Mouse (Mus musculus) bone marrow, adult 2 months (tissue): ENCODE data around the gene Rab40c. TPM values are rescaled to one million over a fixed set of nuclear protein-coding genes. Genes with fewer than 3 reads are reported as not detected.
"Not testable (repeated sequence)": the region's sequence is repeated elsewhere in the genome, so short reads cannot be mapped to it uniquely, and the experiment has no call there.

Experiments used
- H3K27ac ChIP-seq: fragments of 200-500 bp; 2 replicates; pipeline ENCODE4 v1.5.1; 2012; ENCODE audit warnings: low read depth, mild to moderate bottlenecking, control low read depth, inconsistent platforms, low read length; ENCODE audit not compliant: control insufficient read depth, poor library complexity, insufficient read depth
- H3K4me1 ChIP-seq: fragments of 200-500 bp; 2 replicates; pipeline ENCODE4 v1.6.1; 2011; ENCODE audit warnings: low read length; ENCODE audit not compliant: control insufficient read depth, insufficient read depth
- H3K4me3 ChIP-seq: fragments of 200-500 bp; replicated peaks from 2 replicates; pipeline ENCODE3; 2011; ENCODE audit warnings: mild to moderate bottlenecking, low read depth, low read length, control low read depth; ENCODE audit not compliant: control insufficient read depth
- CTCF ChIP-seq: fragments of 200-500 bp; IDR thresholded peaks from 2 replicates; pipeline ENCODE4 v1.5.1; 2011; ENCODE audit warnings: low read length, control low read depth; ENCODE audit not compliant: control insufficient read depth, insufficient read depth
- POLR2A ChIP-seq: fragments of 200-500 bp; IDR thresholded peaks from 2 replicates; pipeline ENCODE4 v1.6.1; 2011; ENCODE audit warnings: low read depth, mild to moderate bottlenecking, control low read depth, low read length, borderline replicate concordance; ENCODE audit not compliant: control insufficient read depth
- WGBS: fragments of 180-500 bp; shearing (Covaris S2); methylation state at CpG from one replicate; pipeline ENCODE4 v1.1.7; 2018; 5-methylcytosine and 5-hydroxymethylcytosine counted together
- polyA plus RNA-seq: library from polyadenylated mRNA; stranded (reverse); fragments of >200 nt; gene quantifications from 2 replicates; pipeline ENCODE4 v1.2.4, GENCODE M21; 2011; ENCODE audit warnings: low replicate concordance; ENCODE audit not compliant: missing spikeins, insufficient read depth, insufficient read length

Rab40c gene
- polyA plus RNA-seq, 1 experiment: 6.9 TPM

DNA sequence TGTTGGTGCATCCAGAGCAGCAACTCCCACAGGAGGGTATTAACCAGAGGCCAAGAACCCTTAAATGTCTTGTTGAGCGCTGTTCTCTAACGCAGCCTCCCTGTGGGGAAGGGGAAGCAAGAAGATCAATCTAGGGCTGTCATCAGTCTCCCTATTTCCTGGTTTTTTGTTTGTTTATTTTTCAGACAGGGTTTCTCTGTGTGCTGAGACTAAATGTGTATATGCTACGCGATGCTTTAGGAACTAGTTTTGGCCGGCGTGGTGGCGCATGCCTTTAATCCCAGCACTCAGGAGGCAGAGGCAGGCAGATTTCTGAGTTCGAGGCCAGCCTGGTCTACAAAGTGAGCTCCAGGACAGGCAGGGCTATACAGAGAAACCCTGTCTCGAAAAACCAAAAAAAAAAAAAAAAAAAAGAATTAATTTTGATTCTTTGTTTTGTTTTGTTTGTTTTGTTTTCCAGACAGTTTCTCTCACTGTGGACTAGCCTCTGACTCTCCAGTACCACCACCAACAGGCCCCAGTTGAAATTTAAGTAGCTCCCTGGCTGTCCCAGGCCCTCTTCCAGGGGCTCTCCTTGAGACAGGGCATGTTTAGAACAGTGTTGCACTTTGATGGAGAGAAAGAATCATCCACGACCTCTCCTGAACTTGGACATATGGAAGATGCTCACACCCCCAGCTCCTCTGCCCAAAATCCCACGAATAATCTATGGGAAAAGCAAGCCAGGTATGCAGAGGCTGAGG is 46.0 kb downstream of the Rab40c start:
- no peak overlapping the region for H3K27ac ChIP-seq
- 73% methylated on average over 11 of the region's 11 CpGs for whole genome bisulfite sequencing
- TF ChIP-seq CTCF: no peak
- no peak for TF ChIP-seq POLR2A
- peaks cover 6% of the 10 kb centered on the region for H3K4me1 ChIP-seq
- no peak overlapping the region for H3K4me3 ChIP-seq

- WGBS: 80% methylated on average over 3 of the region's 3 CpGs
- no peak for TF ChIP-seq CTCF
- no peak for TF ChIP-seq POLR2A
- no peak overlapping the region for H3K4me3 ChIP-seq
- peaks cover 6% of the 10 kb centered on the region for H3K4me1 ChIP-seq
- no peak overlapping the region for H3K27ac ChIP-seq
Measured at GRCm38 (mm10) chr17:25872676-25873075, 46.9 kb downstream of the Rab40c start.

DNA sequence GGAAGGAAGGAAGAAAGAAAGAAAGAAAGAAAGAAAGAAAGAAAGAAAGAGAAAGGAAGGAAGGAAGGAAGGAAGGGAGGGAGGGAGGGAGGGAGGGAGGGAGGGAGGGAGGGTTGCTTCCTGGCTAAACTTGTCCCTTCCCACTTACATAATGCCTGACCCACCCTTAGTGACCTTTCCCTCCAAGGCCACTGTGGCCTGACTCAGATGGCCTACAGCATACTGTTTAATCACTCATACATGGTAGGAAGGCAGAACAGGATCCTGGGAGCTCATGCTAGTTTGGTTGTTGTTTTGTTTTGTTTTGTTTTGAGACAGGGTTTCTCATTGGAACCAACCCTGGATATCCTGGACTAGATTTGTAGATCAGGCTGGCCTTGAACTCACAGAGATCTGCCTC is 48.0 kb downstream of the Rab40c start:
- not testable (repeated sequence) for H3K4me3 ChIP-seq, H3K27ac ChIP-seq, H3K4me1 ChIP-seq

DNA sequence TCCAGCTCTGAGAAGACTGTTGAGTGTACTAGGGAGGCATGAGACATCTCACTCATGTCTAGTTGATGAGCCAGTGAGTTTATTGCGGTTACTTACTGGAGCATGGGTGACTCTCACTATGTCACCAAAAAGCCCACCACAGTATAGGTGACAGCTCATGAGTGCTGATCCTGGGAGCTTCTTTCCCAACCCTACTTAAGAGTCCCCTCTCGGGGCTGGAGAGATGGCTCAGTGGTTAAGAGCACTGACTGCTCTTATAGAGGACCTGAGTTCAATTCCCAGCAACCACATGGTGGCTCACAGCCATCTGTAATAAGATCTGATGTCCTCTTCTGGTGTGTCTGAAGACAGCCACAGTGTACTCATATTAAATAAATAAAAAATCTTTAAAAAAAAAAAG is 49.6 kb downstream of the Rab40c start:
- Histone ChIP-seq H3K27ac (no peak overlapping the region), H3K4me1 (peaks cover 1% of the 10 kb centered on the region; the same call in 1 of the 2 replicates), H3K4me3 (no peak overlapping the region)
- WGBS: 71% methylated on average over 2 of the region's 2 CpGs
- TF ChIP-seq POLR2A (no peak), CTCF (no peak)

- H3K4me3 ChIP-seq: no peak overlapping the region
- no peak for TF ChIP-seq POLR2A
- no peak for TF ChIP-seq CTCF
- H3K27ac ChIP-seq: no peak overlapping the region
- H3K4me1 ChIP-seq: peaks cover 1% of the 10 kb centered on the region; the same call in 1 of the 2 replicates
- 86% methylated on average over 8 of the region's 8 CpGs for WGBS
Measured at GRCm38 (mm10) chr17:25869498-25869897, 50.0 kb downstream of the Rab40c start.

GRCm38 (mm10) chr17:25868601-25869191 is 50.8 kb downstream of the Rab40c start, which contains the start of gene Mcrip2:
Gene Mcrip2 (minus strand): TSS chr17:25868764.
- WGBS: under 1% methylated on average over 24 of the region's 24 CpGs
- H3K4me3 ChIP-seq: peak within 1 kb of the TSS; percentile 58
- peaks cover 1% of the 10 kb centered on the region; the same call in 1 of the 2 replicates for H3K4me1 ChIP-seq
- peak within 1 kb of the TSS; percentile 20; the same call in 1 of the 2 replicates for H3K27ac ChIP-seq
- no peak for TF ChIP-seq CTCF
- no peak for TF ChIP-seq POLR2A

DNA sequence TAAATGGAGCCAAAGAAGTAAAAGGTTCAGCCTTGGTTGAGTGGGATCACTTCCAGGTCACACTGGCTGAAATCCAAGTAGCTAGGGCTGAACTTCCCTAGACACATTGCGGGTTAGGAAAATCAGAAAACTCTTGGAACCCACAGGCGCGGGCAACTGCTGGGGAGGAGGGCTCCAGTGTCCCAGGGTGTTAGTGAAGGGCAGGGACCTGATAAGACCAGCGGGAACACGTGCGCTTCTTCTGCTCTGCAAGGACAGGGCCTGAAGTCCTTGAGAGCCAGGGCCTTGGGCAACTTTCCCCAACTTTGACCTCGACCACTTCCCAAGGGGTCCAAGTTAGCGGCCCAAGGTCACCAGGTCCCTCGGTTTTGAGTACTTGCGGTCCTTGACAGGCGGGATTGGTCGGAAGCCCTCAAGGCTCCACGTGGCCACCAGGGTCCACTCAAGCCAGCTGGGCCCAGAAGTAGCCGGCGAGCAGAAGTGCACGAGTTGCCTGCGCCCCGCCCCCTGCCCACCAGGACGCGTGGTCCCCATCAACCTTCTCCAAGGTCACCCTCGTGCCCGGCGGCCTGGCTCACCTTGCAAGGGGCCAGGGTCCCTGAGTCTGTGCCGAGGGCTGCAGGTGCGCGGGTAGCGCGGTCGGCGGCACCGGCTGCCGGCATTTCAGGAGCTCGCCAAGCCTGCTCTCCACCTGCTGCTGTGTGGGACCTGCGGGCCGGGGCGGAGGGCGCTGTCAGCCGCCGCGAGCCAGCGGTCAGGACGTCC is 51.5 kb downstream of the Rab40c start:
- peak overlapping the region; percentile 58 for H3K4me3 ChIP-seq
- under 1% methylated on average over 42 of the region's 42 CpGs for WGBS
- no peak for TF ChIP-seq CTCF
- no peak; the same call in 1 of the 2 replicates for TF ChIP-seq POLR2A
- H3K27ac ChIP-seq: peak overlapping the region; percentile 20; the same call in 1 of the 2 replicates
- peaks cover 1% of the 10 kb centered on the region; the same call in 1 of the 2 replicates for H3K4me1 ChIP-seq

DNA sequence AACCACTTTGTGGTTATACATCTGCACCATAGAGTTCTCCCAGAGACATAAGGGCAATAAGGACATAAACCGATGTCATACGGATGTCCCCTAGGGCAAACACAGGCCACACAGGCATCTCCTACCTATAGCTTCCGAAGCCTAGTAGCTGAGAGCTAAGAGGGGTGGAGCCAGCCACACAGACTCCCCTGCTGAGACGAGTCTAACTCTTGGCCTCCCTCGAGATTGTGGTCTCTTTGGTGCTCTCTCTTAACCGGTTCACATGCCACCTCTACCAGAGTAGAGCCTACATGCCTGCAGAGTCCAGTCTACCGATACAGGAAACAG is 52.1 kb downstream of the Rab40c start:
- H3K4me1 ChIP-seq: peaks cover 1% of the 10 kb centered on the region; the same call in 1 of the 2 replicates
- H3K27ac ChIP-seq: no peak overlapping the region
- TF ChIP-seq CTCF: no peak
- TF ChIP-seq POLR2A: no peak
- H3K4me3 ChIP-seq: peak overlapping the region; percentile 58
- WGBS: 7% methylated on average over 7 of the region's 7 CpGs
